Mouse (Mus musculus) stomach, embryonic 14.5 days (tissue): ENCODE measurements around the gene Uqcc1. TPM values are rescaled to one million over a fixed set of nuclear protein-coding genes. Genes with fewer than 3 reads are reported as not detected.

ENCODE experiments used
- polyA plus RNA-seq: library from polyadenylated mRNA; unstranded; fragments of >200 nt; fragmentation: Nextera tagmentation; extraction: Ambion mirVana; gene quantifications from 2 replicates; pipeline ENCODE4 v1.2.1, GENCODE M21; 2014

Uqcc1 gene
- polyA plus RNA-seq, 1 experiment from 2014 or later: 56.3 TPM

Other genes with a start within 250 kb of the Uqcc1 start
- gene Trpc4ap, start 237.9 kb downstream of the Uqcc1 start, polyA plus RNA-seq: 137 and 140 TPM in 2 replicates
- 41.6 and 50.2 TPM in 2 replicates for gene Edem2, start 200.8 kb downstream of the Uqcc1 start, polyA plus RNA-seq
- not detected in 2 replicates for gene Gm17581, start 194.4 kb downstream of the Uqcc1 start, polyA plus RNA-seq
- 14.7 and 15.3 TPM in 2 replicates for gene Procr, start 179.2 kb downstream of the Uqcc1 start, polyA plus RNA-seq
- gene Mmp24, start 155.0 kb downstream of the Uqcc1 start, polyA plus RNA-seq: 0.25 and 0.51 TPM in 2 replicates
- 12.8 and 15.0 TPM in 2 replicates for gene BC029722, start 110.9 kb downstream of the Uqcc1 start, polyA plus RNA-seq
- gene Eif6, start 103.4 kb downstream of the Uqcc1 start, polyA plus RNA-seq: 173 and 200 TPM in 2 replicates
- gene Fam83c, start 95.5 kb downstream of the Uqcc1 start, polyA plus RNA-seq: 2.3 and 3.1 TPM in 2 replicates
- not detected in 2 replicates for gene Gm15557, start 10.4 kb upstream of the Uqcc1 start, polyA plus RNA-seq
- 1.2 and 1.3 TPM in 2 replicates for gene Gdf5, start 15.1 kb upstream of the Uqcc1 start, polyA plus RNA-seq
- 22.6 and 27.8 TPM in 2 replicates for gene Cep250, start 26.1 kb upstream of the Uqcc1 start, polyA plus RNA-seq
- gene 6430550D23Rik, start 77.7 kb upstream of the Uqcc1 start, polyA plus RNA-seq: 2.1 and 2.2 TPM in 2 replicates
- 264 and 266 TPM in 2 replicates for gene Ergic3, start 77.7 kb upstream of the Uqcc1 start, polyA plus RNA-seq
- 0.78 and 1.6 TPM in 2 replicates for gene Fer1l4, start 122.6 kb upstream of the Uqcc1 start, polyA plus RNA-seq
- gene Spag4, start 134.9 kb upstream of the Uqcc1 start, polyA plus RNA-seq: 3.1 and 4.2 TPM in 2 replicates
- gene Cpne1, start 181.7 kb upstream of the Uqcc1 start, polyA plus RNA-seq: 59.5 and 60.1 TPM in 2 replicates
- 30.1 and 31.5 TPM in 2 replicates for gene Rbm12, start 181.7 kb upstream of the Uqcc1 start, polyA plus RNA-seq
- 11.0 and 17.6 TPM in 2 replicates for gene Gm28036, start 196.8 kb upstream of the Uqcc1 start, polyA plus RNA-seq
- gene Romo1, start 213.7 kb upstream of the Uqcc1 start, polyA plus RNA-seq: 380 and 418 TPM in 2 replicates
- 41.5 and 44.6 TPM in 2 replicates for gene Nfs1, start 213.9 kb upstream of the Uqcc1 start, polyA plus RNA-seq
- 754 and 766 TPM in 2 replicates for gene Rbm39, start 249.9 kb upstream of the Uqcc1 start, polyA plus RNA-seq